Mouse (Mus musculus) liver, embryonic 16.5 days (tissue): ENCODE results near the gene Map4. TPM values are rescaled to one million over a fixed set of nuclear protein-coding genes. Genes with fewer than 3 reads are reported as not detected.

Experiments
- ATAC-seq: fragments of 200-750 bp; cut with Nextera tagmentation; 2 replicates; pipeline ENCODE4 v1.8.0; 2017; ENCODE audit warnings: low read depth, mild to moderate bottlenecking, moderate number of reproducible peaks, moderate library complexity
- H3K27ac ChIP-seq: fragments of 300-500 bp; sonication (generic); 2 replicates; pipeline ENCODE4 v1.5.1; 2014; ENCODE audit warnings: mild to moderate bottlenecking, low read length
- H3K27me3 ChIP-seq: fragments of 300-500 bp; sonication (generic); 2 replicates; pipeline ENCODE4 v1.6.1; 2014; ENCODE audit warnings: low read depth, low read length, mixed read lengths; ENCODE audit not compliant: control insufficient read depth, insufficient read depth
- H3K36me3 ChIP-seq: fragments of 300-500 bp; sonication (generic); 2 replicates; pipeline ENCODE4 v1.6.1; 2014; ENCODE audit warnings: mild to moderate bottlenecking; ENCODE audit not compliant: control insufficient read depth, insufficient read depth
- H3K4me1 ChIP-seq: fragments of 300-500 bp; sonication (generic); 2 replicates; pipeline ENCODE4 v1.6.1; 2014; ENCODE audit warnings: low read depth, low read length, mixed read lengths; ENCODE audit not compliant: control insufficient read depth
- H3K4me2 ChIP-seq: fragments of 300-500 bp; sonication (generic); 2 replicates; pipeline ENCODE4 v1.6.1; 2014; ENCODE audit warnings: low read depth, low read length, mixed read lengths
- H3K4me3 ChIP-seq: fragments of 300-500 bp; sonication (generic); 2 replicates; pipeline ENCODE4 v1.5.1; 2014; ENCODE audit warnings: low read depth, mild to moderate bottlenecking, low read length
- H3K9ac ChIP-seq: fragments of 300-500 bp; sonication (generic); 2 replicates; pipeline ENCODE4 v1.6.1; 2014; ENCODE audit warnings: low read depth, low read length
- H3K9me3 ChIP-seq: fragments of 300-500 bp; sonication (generic); replicated peaks from 2 replicates; pipeline ENCODE4 v1.6.1; 2016; ENCODE audit warnings: low read length; ENCODE audit not compliant: control insufficient read depth
- WGBS: fragments of 180-500 bp; shearing (Covaris S2); extraction: QIAGEN DNeasy Blood & Tissue Kit; methylation state at CpG from one replicate; pipeline ENCODE4 v1.1.7; 2014; ENCODE audit not compliant: insufficient replicate concordance; 5-methylcytosine and 5-hydroxymethylcytosine counted together
- polyA plus RNA-seq: library from polyadenylated mRNA; unstranded; fragments of >200 nt; fragmentation: Nextera tagmentation; extraction: Ambion mirVana; gene quantifications from 2 replicates; pipeline ENCODE4 v1.2.1, GENCODE M21; 2015

The Map4 gene
- polyA plus RNA-seq, 1 experiment from 2014 or later: 13.0 TPM

DNA sequence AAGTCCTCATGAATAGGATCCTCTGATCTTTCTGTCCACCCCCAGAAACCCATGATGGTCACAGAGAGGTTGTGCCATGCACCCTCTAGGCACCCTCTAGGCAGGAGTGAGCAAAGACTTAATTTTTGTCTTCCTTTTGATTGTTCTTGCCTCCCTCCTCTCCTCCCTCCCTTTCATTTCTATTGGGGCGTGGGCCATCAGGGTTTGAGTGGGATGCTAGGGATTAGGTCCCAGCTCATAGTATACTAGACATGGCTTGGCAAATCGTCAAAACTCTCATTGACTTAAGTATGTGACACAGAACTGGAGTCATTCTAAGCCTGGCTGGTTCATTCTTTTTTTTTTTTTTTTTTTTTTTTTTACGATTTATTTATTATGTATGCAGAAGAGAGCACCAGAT is 123.5 kb downstream of the Map4 start:
- 61% methylated on average over 3 of the region's 3 CpGs for WGBS
- Histone ChIP-seq H3K9me3 (no peaks in the 10 kb centered on the region), H3K27ac (no peak overlapping the region), H3K36me3 (no peaks in the 10 kb centered on the region), H3K4me3 (no peak overlapping the region), H3K4me1 (no peaks in the 10 kb centered on the region), H3K9ac (no peak overlapping the region), H3K27me3 (no peaks in the 10 kb centered on the region), H3K4me2 (no peak overlapping the region)
- no peak for ATAC-seq

DNA sequence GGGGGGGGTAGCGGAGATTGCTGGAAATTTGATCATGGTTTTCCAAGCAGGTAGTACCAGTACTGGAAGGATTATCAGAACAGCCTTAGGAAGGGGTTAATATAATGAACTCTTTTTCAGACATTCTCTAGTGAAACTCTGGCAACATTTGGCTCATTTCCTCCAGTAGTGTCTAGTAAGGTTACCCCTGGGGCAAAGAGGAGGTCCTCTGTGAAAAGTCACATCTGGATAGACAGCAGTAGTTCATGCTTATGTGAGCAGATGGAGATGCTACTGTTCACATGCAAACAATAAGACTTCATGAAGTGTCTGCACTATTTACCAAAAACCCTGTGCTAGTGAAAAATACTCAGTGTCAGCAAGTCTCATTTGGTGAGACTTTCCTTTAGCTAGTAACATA is 125.9 kb downstream of the Map4 start:
- no peak for ATAC-seq
- Histone ChIP-seq H3K27me3 (no peaks in the 10 kb centered on the region), H3K9ac (no peak overlapping the region), H3K4me1 (no peaks in the 10 kb centered on the region), H3K36me3 (no peaks in the 10 kb centered on the region), H3K4me3 (no peak overlapping the region), H3K27ac (no peak overlapping the region), H3K4me2 (no peak overlapping the region), H3K9me3 (no peaks in the 10 kb centered on the region)
- 79% methylated on average over 1 of the region's 1 CpGs for WGBS

GRCm38 (mm10) chr9:110060761-110061160 is 129.5 kb downstream of the Map4 start:
- no peak for ATAC-seq
- 73% methylated on average over 2 of the region's 2 CpGs for WGBS
- Histone ChIP-seq H3K9ac (no peak overlapping the region), H3K4me1 (no peaks in the 10 kb centered on the region), H3K36me3 (no peaks in the 10 kb centered on the region), H3K27me3 (no peaks in the 10 kb centered on the region), H3K27ac (no peak overlapping the region), H3K4me3 (no peak overlapping the region), H3K4me2 (no peak overlapping the region), H3K9me3 (no peaks in the 10 kb centered on the region)

DNA sequence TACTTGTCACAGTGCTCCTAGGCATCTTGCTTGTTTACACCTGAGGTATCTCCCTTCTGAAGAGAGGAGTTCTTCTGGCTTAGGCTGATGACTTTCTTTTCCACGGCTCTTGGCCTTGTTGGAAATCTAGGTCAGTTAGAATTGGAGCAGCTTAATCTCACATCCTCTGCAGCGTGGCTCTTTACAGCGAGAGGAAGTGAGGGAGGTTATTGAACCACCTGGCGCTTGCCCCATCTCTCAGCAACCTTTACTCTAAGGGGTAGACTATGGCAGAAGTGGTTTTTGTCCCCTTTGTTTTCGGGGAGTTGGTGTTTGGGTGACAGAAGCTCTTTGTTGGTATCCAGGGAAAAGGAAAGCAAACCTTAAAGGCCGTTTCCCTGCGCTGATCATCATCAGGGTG is 131.1 kb downstream of the Map4 start:
- H3K4me2 ChIP-seq: no peak overlapping the region
- H3K27ac ChIP-seq: no peak overlapping the region
- no peak overlapping the region for H3K9ac ChIP-seq
- ATAC-seq: no peak
- no peaks in the 10 kb centered on the region for H3K9me3 ChIP-seq
- no peak overlapping the region for H3K4me3 ChIP-seq
- no peaks in the 10 kb centered on the region for H3K27me3 ChIP-seq
- no peaks in the 10 kb centered on the region for H3K36me3 ChIP-seq
- 69% methylated on average over 7 of the region's 7 CpGs for whole genome bisulfite sequencing
- H3K4me1 ChIP-seq: no peaks in the 10 kb centered on the region

DNA sequence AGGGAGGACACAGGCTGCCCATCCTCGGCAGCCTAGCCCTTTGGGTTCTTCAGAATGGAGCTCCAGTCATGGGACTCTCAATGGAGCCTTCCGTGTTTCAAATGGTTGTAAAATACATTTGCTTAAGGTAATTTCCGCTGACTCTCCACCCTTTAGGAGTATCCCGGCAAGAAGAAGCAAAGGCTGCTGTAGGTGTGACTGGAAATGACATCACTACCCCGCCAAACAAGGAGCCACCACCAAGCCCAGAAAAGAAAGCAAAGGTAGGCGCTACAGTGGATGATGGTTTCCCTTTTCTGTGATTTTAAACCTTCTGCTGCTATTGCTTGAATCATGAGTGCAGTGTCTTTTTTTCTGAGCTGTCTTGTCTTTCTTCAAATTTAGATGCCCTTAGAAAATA is 131.6 kb downstream of the Map4 start:
- no peak overlapping the region for H3K9ac ChIP-seq
- no peak for ATAC-seq
- 74% methylated on average over 6 of the region's 6 CpGs for WGBS
- no peaks in the 10 kb centered on the region for H3K9me3 ChIP-seq
- no peak overlapping the region for H3K27ac ChIP-seq
- H3K4me3 ChIP-seq: no peak overlapping the region
- H3K36me3 ChIP-seq: no peaks in the 10 kb centered on the region
- no peaks in the 10 kb centered on the region for H3K4me1 ChIP-seq
- H3K27me3 ChIP-seq: no peaks in the 10 kb centered on the region
- H3K4me2 ChIP-seq: no peak overlapping the region

GRCm38 (mm10) chr9:110064641-110065040 is 133.4 kb downstream of the Map4 start:
- ATAC-seq: no peak
- H3K9ac ChIP-seq: no peak overlapping the region
- no peak overlapping the region for H3K4me2 ChIP-seq
- H3K4me3 ChIP-seq: no peak overlapping the region
- H3K27ac ChIP-seq: no peak overlapping the region
- H3K9me3 ChIP-seq: no peaks in the 10 kb centered on the region
- H3K27me3 ChIP-seq: no peaks in the 10 kb centered on the region
- H3K36me3 ChIP-seq: no peaks in the 10 kb centered on the region
- H3K4me1 ChIP-seq: no peaks in the 10 kb centered on the region

DNA sequence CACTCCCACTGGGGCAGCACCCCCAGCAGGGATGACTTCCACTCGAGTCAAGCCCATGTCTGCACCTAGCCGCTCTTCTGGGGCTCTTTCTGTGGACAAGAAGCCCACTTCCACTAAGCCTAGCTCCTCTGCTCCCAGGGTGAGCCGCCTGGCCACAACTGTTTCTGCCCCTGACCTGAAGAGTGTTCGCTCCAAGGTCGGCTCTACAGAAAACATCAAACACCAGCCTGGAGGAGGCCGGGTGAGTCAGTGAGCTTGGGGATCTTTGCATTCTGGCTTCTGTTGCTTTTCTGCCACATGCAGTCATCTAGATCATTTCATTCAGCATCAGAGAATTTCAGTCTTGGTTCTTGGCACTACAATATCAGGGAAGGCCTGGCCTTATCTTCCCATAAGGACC is 137.5 kb downstream of the Map4 start:
- H3K4me2 ChIP-seq: no peak overlapping the region
- H3K9ac ChIP-seq: no peak overlapping the region
- no peaks in the 10 kb centered on the region for H3K9me3 ChIP-seq
- WGBS: 67% methylated on average over 6 of the region's 6 CpGs
- H3K27me3 ChIP-seq: no peaks in the 10 kb centered on the region
- H3K27ac ChIP-seq: no peak overlapping the region
- H3K4me1 ChIP-seq: no peaks in the 10 kb centered on the region
- no peak overlapping the region for H3K4me3 ChIP-seq
- ATAC-seq: no peak
- no peaks in the 10 kb centered on the region for H3K36me3 ChIP-seq

GRCm38 (mm10) chr9:110070358-110070757 is 139.1 kb downstream of the Map4 start:
- no peaks in the 10 kb centered on the region for H3K9me3 ChIP-seq
- no peaks in the 10 kb centered on the region for H3K36me3 ChIP-seq
- no peaks in the 10 kb centered on the region for H3K4me1 ChIP-seq
- WGBS: 75% methylated on average over 9 of the region's 9 CpGs
- H3K9ac ChIP-seq: no peak overlapping the region
- no peak overlapping the region for H3K27ac ChIP-seq
- H3K4me3 ChIP-seq: no peak overlapping the region
- H3K4me2 ChIP-seq: no peak overlapping the region
- no peak for ATAC-seq
- no peaks in the 10 kb centered on the region for H3K27me3 ChIP-seq

DNA sequence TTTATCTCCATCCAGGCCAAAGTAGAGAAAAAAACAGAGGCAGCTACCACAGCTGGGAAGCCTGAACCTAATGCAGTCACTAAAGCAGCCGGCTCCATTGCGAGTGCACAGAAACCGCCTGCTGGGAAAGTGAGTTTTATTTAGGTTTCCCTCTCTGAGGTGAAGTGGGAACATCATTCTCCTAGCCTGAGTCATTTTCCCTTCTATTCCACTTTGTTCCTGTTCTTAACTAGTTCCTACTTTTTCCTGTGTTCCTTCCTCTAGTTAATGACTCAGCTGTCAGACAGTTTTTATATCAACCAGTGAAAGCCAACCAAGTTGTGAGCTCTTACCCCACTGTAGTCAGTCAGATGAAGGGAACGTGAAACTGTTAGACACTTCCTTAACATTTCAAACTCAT is 139.8 kb downstream of the Map4 start:
- Histone ChIP-seq H3K4me2 (no peak overlapping the region), H3K9me3 (no peaks in the 10 kb centered on the region), H3K27ac (no peak overlapping the region), H3K27me3 (no peaks in the 10 kb centered on the region), H3K9ac (no peak overlapping the region), H3K36me3 (no peaks in the 10 kb centered on the region), H3K4me3 (no peak overlapping the region), H3K4me1 (no peaks in the 10 kb centered on the region)
- ATAC-seq: no peak
- 61% methylated on average over 4 of the region's 4 CpGs for WGBS

GRCm38 (mm10) chr9:110071843-110072242 is 140.6 kb downstream of the Map4 start:
- no peak overlapping the region for H3K4me2 ChIP-seq
- no peak for ATAC-seq
- no peaks in the 10 kb centered on the region for H3K36me3 ChIP-seq
- 6% methylated on average over 1 of the region's 1 CpGs for WGBS
- no peak overlapping the region for H3K27ac ChIP-seq
- no peak overlapping the region for H3K4me3 ChIP-seq
- H3K9me3 ChIP-seq: no peaks in the 10 kb centered on the region
- no peak overlapping the region for H3K9ac ChIP-seq
- no peaks in the 10 kb centered on the region for H3K4me1 ChIP-seq
- H3K27me3 ChIP-seq: no peaks in the 10 kb centered on the region
